Mouse (Mus musculus) forebrain, embryonic 10.5 days (tissue): ENCODE measurements around the gene Dync1h1. TPM values are rescaled to one million over a fixed set of nuclear protein-coding genes. Genes with fewer than 3 reads are reported as not detected.
A peak's percentile ranks its signal among the peaks of the same experiment; 100 is the strongest.
"Not testable (repeated sequence)": the region's sequence is repeated elsewhere in the genome, so short reads cannot be mapped to it uniquely, and the experiment has no call there.

Experiments
- DNase-seq: peaks from one replicate; pipeline ENCODE4 v3.0.0-alpha.2; 2017; ENCODE audit warnings: low spot score; ENCODE audit errors: extremely low spot score
- H3K27ac ChIP-seq: fragments of 300-500 bp; sonication (generic); 2 replicates; pipeline ENCODE4 v1.5.1; 2016; ENCODE audit warnings: mild to moderate bottlenecking
- H3K27me3 ChIP-seq: fragments of 300-500 bp; sonication (generic); 2 replicates; pipeline ENCODE4 v1.6.1; 2016; ENCODE audit warnings: mild to moderate bottlenecking; ENCODE audit not compliant: poor library complexity, severe bottlenecking
- H3K36me3 ChIP-seq: fragments of 300-500 bp; sonication (generic); replicated peaks from 2 replicates; pipeline ENCODE4 v1.6.1; 2016; ENCODE audit warnings: mild to moderate bottlenecking, moderate library complexity
- H3K4me1 ChIP-seq: fragments of 300-500 bp; sonication (generic); 2 replicates; pipeline ENCODE4 v1.6.1; 2016
- H3K4me3 ChIP-seq: fragments of 300-500 bp; sonication (generic); 2 replicates; pipeline ENCODE4 v1.5.1; 2016; ENCODE audit warnings: mild to moderate bottlenecking, moderate library complexity
- H3K9me3 ChIP-seq: fragments of 300-500 bp; sonication (generic); 2 replicates; pipeline ENCODE4 v1.6.1; 2016; ENCODE audit warnings: mild to moderate bottlenecking, moderate library complexity
- WGBS: fragments of 180-500 bp; shearing (Covaris S2); methylation state at CpG from one replicate; pipeline ENCODE4 v1.1.7; 2016; 5-methylcytosine and 5-hydroxymethylcytosine counted together
- polyA plus RNA-seq: library from polyadenylated mRNA; unstranded; fragments of >200 nt; fragmentation: Nextera tagmentation; extraction: Ambion mirVana; gene quantifications from 2 replicates; pipeline ENCODE4 v1.2.1, GENCODE M21; 2016

Dync1h1 gene
- polyA plus RNA-seq, 1 experiment from 2014 or later = 75.6 TPM

DNA sequence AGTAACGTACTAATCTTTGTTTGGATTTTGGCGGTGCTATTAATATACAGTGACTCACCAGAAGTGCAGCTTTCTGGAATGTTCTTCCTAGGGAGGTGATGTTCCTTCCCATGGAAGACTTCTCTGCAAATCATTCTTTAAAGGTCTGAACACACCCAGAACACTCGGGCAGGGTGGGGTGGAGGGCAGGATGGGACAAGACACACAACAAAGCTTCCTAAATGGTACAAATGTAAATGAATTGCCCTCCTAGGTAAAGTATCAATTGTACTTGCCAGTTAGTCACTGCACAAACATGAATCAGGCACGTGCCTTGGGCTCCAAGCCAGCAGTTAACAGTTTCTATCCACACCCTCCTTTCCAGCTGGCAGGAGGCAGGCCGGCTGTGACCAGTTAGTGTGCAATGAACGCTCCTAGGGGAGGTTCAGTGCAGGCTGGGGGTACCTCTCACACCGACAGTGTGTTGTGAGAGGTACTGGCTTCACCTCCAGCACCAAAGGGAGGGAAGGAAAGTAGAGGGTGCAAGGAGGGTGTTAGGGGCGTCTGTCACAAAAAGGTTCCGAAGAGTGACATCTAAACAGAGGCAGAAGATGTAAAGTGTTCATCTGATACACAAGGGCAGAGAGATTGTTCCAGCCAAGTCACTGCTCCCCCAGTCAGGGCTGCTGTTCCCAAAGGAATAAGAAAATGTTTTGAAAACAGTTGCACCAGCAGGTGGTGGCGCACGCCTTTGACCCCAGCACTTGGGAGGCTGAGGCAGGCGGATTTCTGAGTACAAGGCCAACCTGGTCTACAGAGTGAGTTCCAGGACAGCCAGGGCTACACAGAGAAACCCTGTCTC, 86.9 kb downstream of the Dync1h1 start:
- 86% methylated on average over 12 of the region's 12 CpGs for WGBS
- Histone ChIP-seq H3K36me3 (peaks cover 75% of the 10 kb centered on the region), H3K9me3 (no peaks in the 10 kb centered on the region)

DNA sequence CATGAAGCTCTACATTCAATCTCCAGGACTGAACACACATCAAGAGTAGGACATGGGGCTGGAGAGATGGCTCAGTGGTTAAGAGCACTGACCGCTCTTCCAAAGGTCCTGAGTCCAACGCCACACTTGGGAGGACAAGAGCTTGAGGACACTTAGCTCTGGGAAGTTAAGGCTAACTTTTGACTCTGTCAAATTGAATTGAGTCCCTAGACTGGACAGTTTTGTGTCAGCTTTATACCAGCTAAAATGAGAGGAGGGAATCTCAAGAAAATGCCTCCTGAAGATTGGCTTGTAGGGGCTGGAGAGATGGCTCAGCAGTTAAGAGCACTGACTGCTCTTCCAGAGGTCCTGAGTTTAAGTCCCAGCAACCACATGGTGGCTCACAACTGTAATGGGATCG, 87.7 kb downstream of the Dync1h1 start:
- peaks cover 83% of the 10 kb centered on the region for H3K36me3 ChIP-seq
- H3K27ac ChIP-seq = not testable (repeated sequence)

More for the DNA sequence above, 86.9 kb downstream of the Dync1h1 start:
- no peak overlapping the region for H3K27ac ChIP-seq
- H3K4me3 ChIP-seq = no peak overlapping the region
- no peaks in the 10 kb centered on the region for H3K27me3 ChIP-seq
- H3K4me1 ChIP-seq = no peaks in the 10 kb centered on the region
- no peak for DNase-seq

DNA sequence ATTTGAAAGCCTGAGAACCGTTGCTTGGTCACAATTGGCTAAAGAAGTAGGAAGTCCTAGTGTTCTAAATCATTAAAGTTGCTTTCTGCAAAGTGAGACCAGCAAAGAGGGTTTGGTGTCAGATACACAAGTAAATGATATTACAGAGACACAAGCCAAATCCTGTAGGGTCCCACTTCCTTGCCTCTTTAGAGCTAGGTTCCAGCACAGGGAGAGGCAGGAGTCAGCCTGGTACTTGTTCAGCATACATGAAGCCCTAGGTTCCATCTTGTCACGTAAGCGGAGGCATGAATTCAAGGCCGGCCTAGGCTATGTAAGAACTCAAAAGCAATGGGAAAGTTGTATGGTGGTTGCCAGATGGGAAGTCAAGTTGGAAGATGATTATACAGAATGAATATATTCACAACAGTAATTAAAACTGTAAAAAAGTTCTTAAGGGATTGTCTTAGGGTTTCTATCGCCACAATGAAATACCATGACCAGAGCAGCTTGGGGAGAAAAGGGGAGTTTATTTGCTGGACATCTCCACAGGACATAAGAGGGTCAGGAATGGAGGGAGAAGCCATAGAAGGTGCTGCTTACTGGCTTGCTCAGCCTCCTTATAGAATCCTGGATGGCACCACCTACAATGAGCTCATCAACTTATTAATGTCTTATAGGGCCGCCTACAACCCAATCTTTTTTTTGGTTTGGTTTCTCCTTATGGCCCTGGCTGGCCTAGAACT, 88.8 kb downstream of the Dync1h1 start:
- no peaks in the 10 kb centered on the region for H3K9me3 ChIP-seq
- WGBS = 87% methylated on average over 6 of the region's 6 CpGs
- H3K36me3 ChIP-seq = peaks cover 91% of the 10 kb centered on the region

More for the DNA sequence above, 87.7 kb downstream of the Dync1h1 start:
- not testable (repeated sequence) for H3K4me3 ChIP-seq, H3K9me3 ChIP-seq, DNase-seq, H3K27me3 ChIP-seq, H3K4me1 ChIP-seq
- WGBS = 97% methylated on average over 3 of the region's 3 CpGs

DNA sequence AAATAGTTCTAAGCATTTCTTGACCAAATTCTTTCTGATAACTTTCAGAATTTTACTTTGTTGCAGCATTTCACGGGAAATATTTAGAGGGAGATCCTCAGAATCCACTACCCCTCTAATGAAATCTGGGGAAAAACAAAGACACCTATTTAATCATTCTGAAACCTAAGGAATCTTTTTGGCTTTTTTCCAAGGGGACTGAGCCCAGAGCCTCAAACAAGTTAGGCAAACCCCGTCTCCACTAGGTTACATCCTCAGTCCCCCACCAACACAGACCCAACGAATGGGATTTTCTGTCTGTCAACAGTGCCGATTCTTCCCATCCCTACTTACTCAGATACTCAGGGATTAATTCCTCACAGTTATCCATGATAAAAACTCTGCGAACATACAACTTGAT, 92.1 kb downstream of the Dync1h1 start:
- 93% methylated on average over 5 of the region's 5 CpGs for WGBS
- not testable (repeated sequence) for H3K9me3 ChIP-seq, H3K27ac ChIP-seq, H3K27me3 ChIP-seq, DNase-seq, H3K4me3 ChIP-seq
- Histone ChIP-seq H3K36me3 (peaks cover 61% of the 10 kb centered on the region), H3K4me1 (peaks cover 35% of the 10 kb centered on the region)

More for the DNA sequence above, 88.8 kb downstream of the Dync1h1 start:
- peaks cover 16% of the 10 kb centered on the region for H3K4me1 ChIP-seq
- H3K27me3 ChIP-seq = no peaks in the 10 kb centered on the region
- H3K4me3 ChIP-seq = no peak overlapping the region
- H3K27ac ChIP-seq = no peak overlapping the region
- DNase-seq = no peak

GRCm38 (mm10) chr12:110695676-110696171, 94.5 kb downstream of the Dync1h1 start:
- Histone ChIP-seq H3K4me3 (peak overlapping the region; percentile 71), H3K27ac (peak overlapping the region; percentile 97), H3K4me1 (peaks cover 47% of the 10 kb centered on the region), H3K36me3 (peaks cover 37% of the 10 kb centered on the region), H3K9me3 (no peaks in the 10 kb centered on the region), H3K27me3 (no peaks in the 10 kb centered on the region)
- under 1% methylated on average over 55 of the region's 55 CpGs for whole genome bisulfite sequencing
- DNase-seq = peak; percentile 66

DNA sequence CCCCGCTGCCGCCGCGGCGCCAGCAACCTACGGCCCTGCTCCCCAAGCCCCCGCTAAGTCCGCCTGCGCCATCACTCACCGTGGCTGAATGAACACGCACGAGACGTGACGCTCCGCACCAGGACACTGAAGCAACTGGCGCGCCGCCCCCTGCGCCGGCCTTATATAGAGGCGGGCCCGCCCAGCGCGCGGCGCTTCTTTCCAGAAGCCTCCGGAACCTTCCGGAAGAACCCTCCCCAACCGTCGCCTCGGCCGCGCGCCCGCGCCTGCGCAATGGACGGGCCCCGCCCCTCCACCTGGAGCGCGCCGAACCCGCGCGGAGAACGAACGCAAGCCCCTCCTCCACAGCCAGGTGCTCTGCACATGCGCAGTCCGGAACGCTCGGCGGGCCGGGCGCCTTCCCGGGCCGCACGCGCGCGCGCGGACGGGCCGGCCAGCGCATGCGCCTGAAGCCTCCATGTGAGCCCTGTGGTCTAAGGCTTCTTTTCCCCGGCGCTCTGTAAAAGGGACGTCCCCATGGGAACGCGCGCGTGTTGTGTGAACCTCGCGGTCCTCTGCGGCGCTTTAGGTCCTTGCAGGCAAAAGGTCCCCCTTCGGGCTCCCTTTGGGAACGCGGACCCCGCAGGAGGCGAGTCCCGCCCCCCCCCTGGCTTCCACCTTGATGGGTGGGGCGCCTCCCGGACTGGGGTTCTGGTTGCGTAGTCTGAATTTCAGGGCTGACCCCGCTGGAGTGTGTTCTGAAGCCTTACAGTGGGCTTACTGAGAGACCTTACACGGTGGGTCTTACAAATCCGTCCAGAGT, 95.1 kb downstream of the Dync1h1 start:
- Histone ChIP-seq H3K27me3 (no peaks in the 10 kb centered on the region), H3K36me3 (peaks cover 35% of the 10 kb centered on the region), H3K27ac (peak overlapping the region; percentile 97), H3K9me3 (no peaks in the 10 kb centered on the region), H3K4me1 (peaks cover 54% of the 10 kb centered on the region), H3K4me3 (peak overlapping the region; percentile 71)
- peak; percentile 97 for DNase-seq
- WGBS = under 1% methylated on average over 89 of the region's 89 CpGs

DNA sequence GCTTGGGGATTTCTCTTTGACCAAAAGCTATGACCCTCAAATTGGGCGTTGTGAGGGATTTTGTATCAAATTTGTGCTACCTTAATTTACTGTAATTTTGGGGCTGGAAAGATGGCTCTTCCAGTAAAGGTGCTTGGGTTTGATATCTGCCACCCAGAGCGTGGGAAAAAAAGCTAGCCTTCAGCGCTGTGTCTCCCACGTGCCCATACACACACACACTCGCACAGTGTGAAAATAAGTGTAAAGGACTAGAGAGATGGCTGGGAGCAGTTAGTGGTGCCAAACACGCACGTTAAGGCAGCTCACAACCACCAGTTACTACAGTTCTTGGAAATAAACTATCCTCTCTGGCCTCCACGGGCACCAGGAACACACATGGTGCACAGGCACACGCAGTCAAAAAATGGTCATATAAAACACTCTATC, 95.7 kb downstream of the Dync1h1 start:
- Histone ChIP-seq H3K36me3 (peaks cover 29% of the 10 kb centered on the region), H3K27me3 (no peaks in the 10 kb centered on the region)
- DNase-seq = no peak

DNA sequence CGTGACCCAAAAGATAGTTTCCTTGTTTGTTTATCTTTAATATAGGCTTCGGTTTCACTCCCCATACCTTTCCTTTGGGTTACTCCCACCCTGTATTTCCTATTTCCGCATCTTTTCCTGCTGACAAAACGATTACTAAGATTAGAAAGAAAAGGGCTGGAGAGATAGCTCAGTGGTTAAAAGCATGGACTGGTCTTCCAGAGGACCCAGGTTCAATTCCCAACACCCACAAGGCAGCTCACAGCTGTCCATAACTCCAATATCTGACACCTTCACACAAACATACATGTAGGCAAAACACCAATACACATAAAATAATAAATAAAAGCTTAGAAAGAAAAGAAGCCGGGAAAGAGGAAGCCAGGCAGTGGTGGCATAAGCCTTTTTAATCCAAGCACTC, 96.2 kb downstream of the Dync1h1 start:
- no peaks in the 10 kb centered on the region for H3K27me3 ChIP-seq
- peak overlapping the region; percentile 97; the same call in 1 of the 2 replicates for H3K27ac ChIP-seq
- peaks cover 61% of the 10 kb centered on the region for H3K4me1 ChIP-seq
- peaks cover 26% of the 10 kb centered on the region for H3K36me3 ChIP-seq
- no peak for DNase-seq
- H3K9me3 ChIP-seq = no peaks in the 10 kb centered on the region
- 77% methylated on average over 5 of the region's 5 CpGs for WGBS
- peak overlapping the region; percentile 71; the same call in 1 of the 2 replicates for H3K4me3 ChIP-seq

More for the DNA sequence above, 95.7 kb downstream of the Dync1h1 start:
- peak overlapping the region; percentile 71 for H3K4me3 ChIP-seq
- peak overlapping the region; percentile 97 for H3K27ac ChIP-seq
- peaks cover 60% of the 10 kb centered on the region for H3K4me1 ChIP-seq
- no peaks in the 10 kb centered on the region for H3K9me3 ChIP-seq
- WGBS = 57% methylated on average over 9 of the region's 9 CpGs

DNA sequence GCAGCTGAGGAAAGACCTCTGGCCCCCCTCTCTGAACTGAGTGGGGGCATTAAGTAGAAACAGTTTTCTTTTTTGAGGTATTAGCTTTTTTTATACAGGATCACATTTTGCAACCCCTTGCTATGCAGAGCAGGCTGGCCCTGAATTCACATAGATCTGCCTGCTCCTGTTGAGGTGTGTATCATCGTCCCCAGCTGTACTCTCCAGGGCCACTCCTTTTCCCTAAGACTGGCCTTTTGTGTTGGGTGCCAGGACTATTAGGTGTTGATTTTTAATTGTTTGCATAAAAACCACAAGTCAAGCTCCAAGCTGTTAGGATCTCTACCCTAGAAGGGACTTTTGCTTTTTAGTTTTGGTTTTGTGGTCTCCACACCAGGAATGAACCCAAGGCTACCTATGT, 96.8 kb downstream of the Dync1h1 start:
- WGBS = 77% methylated on average over 1 of the region's 1 CpGs
- Histone ChIP-seq H3K4me1 (peaks cover 64% of the 10 kb centered on the region), H3K27me3 (no peaks in the 10 kb centered on the region), H3K27ac (peak overlapping the region; percentile 40; the same call in 1 of the 2 replicates), H3K36me3 (peaks cover 20% of the 10 kb centered on the region), H3K9me3 (no peaks in the 10 kb centered on the region), H3K4me3 (no peak overlapping the region)
- DNase-seq = no peak

DNA sequence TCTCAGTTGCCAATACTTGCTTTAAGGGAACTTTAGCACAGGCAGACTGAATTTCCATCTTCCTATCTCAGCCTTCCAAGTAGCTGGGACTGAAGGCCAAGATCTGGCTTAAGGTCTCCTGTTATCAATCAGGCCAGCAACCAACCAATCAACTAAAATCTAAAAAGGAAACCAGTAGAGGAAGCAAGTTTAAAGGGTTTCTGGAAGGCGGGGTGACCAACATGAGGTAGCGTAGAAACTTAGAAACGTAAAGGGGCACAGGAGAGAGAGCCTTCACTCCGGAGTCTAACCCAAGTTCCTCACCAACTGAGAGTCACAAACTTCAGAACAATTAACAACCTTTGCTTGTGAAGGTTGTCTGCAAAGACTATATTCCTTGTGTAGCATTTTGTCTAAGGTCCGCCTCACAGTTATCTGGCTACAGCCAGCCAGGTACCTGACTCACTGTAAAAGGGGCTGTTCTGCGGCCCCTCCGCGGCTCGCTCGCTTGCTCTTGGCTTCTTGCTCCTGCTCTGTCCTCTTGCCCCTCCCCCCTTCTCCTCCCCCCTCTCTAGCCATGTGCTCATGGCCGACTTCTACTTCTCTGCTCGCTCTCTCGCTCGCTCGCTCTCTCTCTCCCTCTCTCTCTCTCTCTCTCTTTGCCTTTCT, 97.4 kb downstream of the Dync1h1 start:
- H3K36me3 ChIP-seq = peaks cover 15% of the 10 kb centered on the region
- peak overlapping the region; percentile 65 for H3K27ac ChIP-seq

GRCm38 (mm10) chr12:110699171-110699547, 97.9 kb downstream of the Dync1h1 start:
- H3K4me3 ChIP-seq = no peak overlapping the region; the same call in 1 of the 2 replicates
- DNase-seq = no peak
- H3K36me3 ChIP-seq = peaks cover 10% of the 10 kb centered on the region
- H3K27me3 ChIP-seq = 0 out of 2 replicates have a peak, but pooled peaks cover 6% of the 10 kb centered on the region
- no peaks in the 10 kb centered on the region for H3K9me3 ChIP-seq
- 57% methylated on average over 2 of the region's 2 CpGs for WGBS
- peak overlapping the region; percentile 65 for H3K27ac ChIP-seq
- peaks cover 58% of the 10 kb centered on the region for H3K4me1 ChIP-seq

More for the DNA sequence above, 97.4 kb downstream of the Dync1h1 start:
- WGBS = 47% methylated on average over 15 of the region's 15 CpGs
- no peak overlapping the region; the same call in 1 of the 2 replicates for H3K4me3 ChIP-seq
- peaks cover 62% of the 10 kb centered on the region for H3K4me1 ChIP-seq
- no peak for DNase-seq
- no peaks in the 10 kb centered on the region for H3K9me3 ChIP-seq
- H3K27me3 ChIP-seq = 0 out of 2 replicates have a peak, but pooled peaks cover under 1% of the 10 kb centered on the region
